Mouse (Mus musculus) adrenal gland, adult 8-10 months (tissue): Measurements from ENCODE around the gene Gm10073. TPM values are rescaled to one million over a fixed set of nuclear protein-coding genes. Genes with fewer than 3 reads are reported as not detected.
"Not testable (repeated sequence)": the region's sequence is repeated elsewhere in the genome, so short reads cannot be mapped to it uniquely, and the experiment has no call there.

ENCODE experiments used
- DNase-seq: peaks from one replicate; pipeline ENCODE4 v3.0.0; 2022
- total RNA-seq, 4 experiments: library from RNA; stranded (reverse); gene quantifications; 2 replicates each; pipeline ENCODE4 v1.2.4; 2022

Gm10073 gene
- 100 to 1,000 TPM; 129 to 165 (median 142) TPM for total RNA-seq

GRCm38 (mm10) chr8:106573168-106573567 lies at the start of gene Gm10073:
Gm10073 (minus strand) TSS chr8:106573461.
- DNase-seq, result not testable (repeated sequence)

- DNase-seq, result no peak
Measured at GRCm38 (mm10) chr8:106623016-106623415, 49.8 kb upstream of the Gm10073 start.

GRCm38 (mm10) chr8:106620488-106620887 lies 47.2 kb upstream of the Gm10073 start:
- no peak for DNase-seq

- peak; percentile 17 for DNase-seq
Measured at GRCm38 (mm10) chr8:106619549-106620245, 46.4 kb upstream of the Gm10073 start.

GRCm38 (mm10) chr8:106618324-106618723 lies 45.1 kb upstream of the Gm10073 start:
- no peak for DNase-seq

DNA sequence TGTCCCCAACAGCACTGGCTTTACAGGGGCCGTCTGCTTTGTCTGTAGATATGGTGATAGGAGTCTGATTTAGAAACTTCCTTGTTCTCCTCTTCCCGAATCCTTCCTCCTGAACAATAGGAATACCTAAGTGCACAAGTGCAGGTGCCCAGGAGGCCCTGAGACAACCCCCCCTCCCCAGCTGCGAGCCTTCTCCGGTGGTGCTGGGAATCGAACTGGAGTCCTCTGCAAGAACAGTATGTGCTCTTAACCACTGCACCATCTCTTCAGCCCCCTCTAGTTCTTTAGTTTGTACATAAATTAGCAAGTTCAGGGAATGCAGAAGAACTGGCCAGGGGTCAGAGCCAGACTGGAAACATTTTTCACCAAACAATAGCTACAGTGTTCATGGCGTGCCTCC lies 44.6 kb upstream of the Gm10073 start:
- no peak for DNase-seq

DNA sequence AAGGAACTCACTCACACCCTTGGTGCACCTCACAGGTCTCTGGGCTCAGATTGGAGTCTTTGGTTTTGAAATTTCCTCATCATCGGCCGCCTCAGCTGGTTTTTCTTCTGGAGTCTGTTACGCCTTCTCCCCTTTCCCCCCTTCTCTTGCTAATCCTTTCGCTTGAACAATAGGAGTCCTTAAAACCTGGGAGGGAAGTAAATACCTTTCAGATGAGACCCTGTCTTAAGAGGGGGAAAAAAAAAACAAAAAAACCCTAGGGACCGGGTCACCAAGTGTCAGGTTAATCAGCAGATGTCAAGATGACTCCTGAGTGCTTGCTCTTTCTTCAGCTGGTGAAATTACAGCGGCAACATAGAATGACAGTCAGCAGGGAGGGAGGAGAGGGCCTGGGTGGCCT lies 43.9 kb upstream of the Gm10073 start:
- DNase-seq, result no peak

DNA sequence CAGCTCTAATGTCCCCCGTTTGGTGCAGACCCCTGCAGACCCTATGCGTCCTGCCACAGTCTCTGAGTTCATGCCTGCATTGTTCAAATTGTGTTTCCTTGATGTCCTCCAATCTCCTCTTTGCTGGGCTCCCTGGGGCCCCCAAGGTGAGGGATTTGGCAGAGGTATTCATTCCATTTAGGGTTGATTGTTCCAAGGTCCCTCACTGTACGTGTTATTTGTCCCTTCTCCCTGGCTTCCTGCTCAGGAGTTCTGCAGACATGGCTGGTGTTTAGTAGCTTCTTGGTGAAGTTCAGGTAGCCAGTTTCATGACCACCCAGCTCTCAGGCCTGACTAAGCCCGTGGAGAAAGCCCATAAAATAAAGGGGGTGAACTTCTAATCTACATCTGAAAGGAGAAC lies 43.4 kb upstream of the Gm10073 start:
- DNase-seq, result no peak

GRCm38 (mm10) chr8:106615661-106616299 lies 42.5 kb upstream of the Gm10073 start:
- no peak for DNase-seq

GRCm38 (mm10) chr8:106614704-106615103 lies 41.4 kb upstream of the Gm10073 start:
- no peak for DNase-seq

GRCm38 (mm10) chr8:106612047-106612446 lies 38.8 kb upstream of the Gm10073 start:
- DNase-seq, result no peak

- no peak for DNase-seq
Measured at GRCm38 (mm10) chr8:106610958-106611640, 37.8 kb upstream of the Gm10073 start.

DNA sequence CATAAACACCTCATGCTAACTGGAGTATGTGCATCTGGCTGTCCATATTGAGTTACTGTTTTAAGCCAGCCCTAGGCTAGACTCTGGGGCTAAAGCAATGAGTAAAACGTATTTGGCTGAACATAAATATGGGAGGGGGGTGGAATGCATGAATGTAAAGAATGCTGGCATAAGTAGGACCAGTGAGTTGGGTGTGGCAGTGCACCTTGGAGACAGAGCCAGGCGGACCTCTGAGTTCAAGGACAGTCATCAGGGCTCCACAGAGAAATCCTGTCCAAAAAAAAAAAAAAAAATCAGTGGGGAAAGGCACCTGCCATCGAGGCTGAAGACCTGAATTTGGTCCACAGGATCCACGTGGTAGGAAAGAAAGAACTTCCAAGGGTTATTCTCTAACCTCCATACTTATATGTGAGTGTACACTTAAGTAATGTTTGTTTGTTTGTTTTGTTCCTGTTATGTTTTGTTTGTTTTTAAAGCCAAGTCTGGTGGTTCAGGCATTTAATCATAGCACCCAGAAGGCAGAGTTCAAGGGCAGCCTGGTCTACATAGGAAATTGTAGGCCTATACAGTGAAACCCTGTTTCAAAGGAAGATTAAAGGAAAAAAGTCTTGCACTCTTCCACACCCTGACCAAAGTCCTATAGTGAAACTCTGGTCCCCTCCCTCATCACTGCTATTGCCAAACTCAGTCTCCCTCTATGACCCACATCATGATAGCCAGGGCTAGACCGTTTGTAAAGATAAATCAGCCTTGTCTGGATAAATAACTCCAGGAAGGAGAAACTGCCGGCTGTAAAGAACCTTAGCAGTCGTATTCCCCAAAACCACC lies 36.0 kb upstream of the Gm10073 start:
- DNase-seq, result no peak

GRCm38 (mm10) chr8:106608425-106608824 lies 35.2 kb upstream of the Gm10073 start:
- DNase-seq, result no peak

DNA sequence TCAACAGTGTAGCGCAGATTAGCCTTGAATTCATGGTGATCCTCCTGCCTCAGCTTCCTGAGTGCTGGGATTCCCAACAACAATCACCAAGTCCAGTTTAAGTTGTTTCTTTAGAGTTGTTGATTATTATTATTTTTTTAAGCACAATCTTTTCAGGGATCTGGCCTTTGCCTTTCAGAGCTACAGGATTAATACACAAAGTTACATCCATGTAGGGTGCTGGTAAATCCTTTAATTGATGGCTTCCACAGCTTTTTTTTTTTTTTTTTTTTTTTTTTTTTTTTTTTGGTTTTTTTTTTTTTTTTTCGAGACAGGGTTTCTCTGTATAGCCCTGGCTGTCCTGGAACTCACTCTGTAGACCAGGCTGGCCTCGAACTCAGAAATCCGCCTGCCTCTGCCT lies 34.5 kb upstream of the Gm10073 start:
- DNase-seq, result not testable (repeated sequence)

GRCm38 (mm10) chr8:106606601-106607145 lies 33.4 kb upstream of the Gm10073 start:
- no peak for DNase-seq

- no peak for DNase-seq
Measured at GRCm38 (mm10) chr8:106606121-106606520, 32.9 kb upstream of the Gm10073 start.

- no peak for DNase-seq
Measured at GRCm38 (mm10) chr8:106605657-106606056, 32.4 kb upstream of the Gm10073 start.

DNA sequence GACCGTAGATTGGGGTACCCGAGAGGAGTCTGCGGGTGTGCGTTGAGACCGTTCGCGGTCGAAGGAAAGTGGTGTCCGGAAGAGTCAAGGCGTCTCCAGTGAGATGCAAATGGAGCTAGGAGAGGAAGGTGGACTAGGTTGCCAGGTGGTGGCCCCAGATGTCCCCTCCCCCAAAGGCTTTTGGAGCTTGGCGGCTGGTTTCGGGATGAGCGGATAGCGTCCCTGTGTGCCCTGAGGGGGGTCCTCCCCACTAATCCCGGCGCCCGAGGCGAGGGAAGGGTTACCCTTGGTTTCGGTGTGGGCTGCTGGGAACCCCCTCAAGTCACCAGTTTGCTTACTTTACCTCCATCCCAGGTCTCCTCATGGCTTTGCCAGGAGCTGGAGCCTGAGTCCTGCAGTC lies 30.7 kb upstream of the Gm10073 start:
- no peak for DNase-seq

DNA sequence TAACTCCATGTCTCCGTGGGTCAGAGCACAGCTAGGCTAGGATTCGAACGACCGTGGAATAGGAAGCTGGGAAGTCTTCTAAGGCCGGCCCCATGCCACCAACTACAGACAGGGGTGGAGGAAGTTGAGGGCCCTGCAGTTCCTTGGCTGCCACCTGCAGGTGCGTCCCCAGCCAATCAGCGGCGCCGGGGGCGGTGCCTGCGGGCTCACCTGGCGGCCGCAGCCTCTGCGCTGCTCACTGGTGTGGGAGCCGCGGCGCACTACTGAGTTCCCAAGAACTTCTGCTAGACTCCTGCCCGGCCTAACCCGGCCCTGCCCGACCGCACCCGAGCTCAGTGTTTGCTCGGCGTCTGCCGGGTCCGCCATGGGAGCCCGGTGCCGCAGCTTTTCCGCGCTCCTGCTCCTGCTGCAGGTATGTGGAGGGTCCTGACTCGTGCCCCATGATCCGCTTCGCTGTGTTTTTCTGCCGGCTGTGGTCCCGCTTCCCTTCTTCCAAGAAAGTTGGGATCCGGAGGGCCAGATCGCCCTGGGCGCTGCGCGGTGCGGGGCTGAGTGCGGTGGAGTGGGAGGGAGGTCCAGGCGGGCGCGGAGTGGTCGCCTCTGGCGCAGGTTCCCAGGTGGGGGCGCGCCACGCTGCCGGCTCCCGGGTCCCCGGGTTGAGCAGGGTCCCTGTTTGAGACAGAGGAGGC lies 30.0 kb upstream of the Gm10073 start, which contains the start of gene Cdh1:
Cdh1 (plus strand) TSS at position 221 of the 689 bp plus-strand sequence.
- DNase-seq, result no peak

DNA sequence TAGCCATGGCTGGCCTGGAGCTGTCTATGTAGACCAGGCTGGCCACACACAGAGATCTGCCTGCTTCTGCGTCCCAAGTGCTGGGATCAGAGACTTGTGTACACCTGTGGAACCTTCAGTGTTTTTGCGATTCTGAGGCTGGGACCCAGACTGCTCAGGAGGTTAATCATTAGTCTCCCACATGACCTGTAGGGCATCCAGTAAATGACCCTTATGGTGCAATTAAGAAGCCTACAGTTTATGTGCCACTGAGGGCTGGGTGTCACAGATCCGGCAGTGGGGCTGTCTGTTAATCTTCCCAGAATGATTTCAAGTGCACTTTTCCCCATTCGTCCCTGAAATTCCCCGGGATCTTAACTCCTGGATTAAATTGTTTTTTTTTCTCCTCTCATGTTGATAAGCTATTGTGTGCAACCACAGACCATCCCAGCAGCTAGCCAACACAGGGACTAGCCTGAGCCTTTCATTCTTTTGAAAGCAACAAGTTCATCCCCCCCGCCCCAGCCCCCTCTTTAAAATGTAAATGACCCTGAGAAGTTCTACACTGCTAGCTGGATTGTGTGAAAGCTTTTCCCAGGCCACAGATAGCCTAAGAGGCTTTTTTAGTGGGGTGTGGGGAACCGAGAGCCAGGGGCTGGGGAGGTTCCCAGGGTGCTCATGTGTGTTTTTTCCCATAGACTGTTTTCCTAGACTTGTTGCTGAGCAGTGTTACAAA lies 26.2 kb upstream of the Gm10073 start:
- DNase-seq, result no peak
